Mouse (Mus musculus): ENCODE measurements around the gene Lexm. TPM values are rescaled to one million over a fixed set of nuclear protein-coding genes. Genes with fewer than 3 reads are reported as not detected.

Gene Lexm
- total and polyA plus RNA-seq, 3 experiments = 0.19 to 0.21 TPM; not detected in 1

GRCm38 (mm10) chr4:106614180-106614797 lies 2.8 kb downstream of the Lexm start:
- TF ChIP-seq NELFE (IDR thresholded peaks at IDR 0.05; ENCODE audit: low read depth, low read length) (peak; percentile 57; the same call in 1 of the 2 replicates), ZNF384 (IDR thresholded peaks at IDR 0.05; ENCODE audit: low read depth, low read length) (no peak), HCFC1 (IDR thresholded peaks at IDR 0.05; ENCODE audit: low read depth, low read length) (peak; percentile 26; the same call in 1 of the 2 replicates), MAZ (IDR thresholded peaks at IDR 0.05; ENCODE audit: low read depth, low read length) (0 out of 2 replicates have a peak, but pooled peaks have one; percentile 39), TBP (conservative IDR thresholded peaks at IDR 0.05; ENCODE audit: low read depth, low read length) (0 out of 2 replicates have a peak, but pooled peaks have one; percentile 20), NRF1 (IDR thresholded peaks at IDR 0.05; ENCODE audit: low read depth, low read length) (0 out of 2 replicates have a peak, but pooled peaks have one; percentile 33), IRF4 (IDR thresholded peaks at IDR 0.05; ENCODE audit: low read depth, low read length) (peak; percentile 71), CTCF (conservative IDR thresholded peaks at IDR 0.05 in 1 of 2, IDR thresholded peaks at IDR 0.05 in 1 of 2; ENCODE audit: low read depth in 2 of 2, low read length in 2 of 2) (peak; percentile 92 to 94), SIN3A (IDR thresholded peaks at IDR 0.05; ENCODE audit: low read length) (no peak), MEF2A (IDR thresholded peaks at IDR 0.05; ENCODE audit: borderline replicate concordance, low read depth, low read length) (peak; percentile 37; the same call in 1 of the 2 replicates), USF2 (conservative IDR thresholded peaks at IDR 0.05; ENCODE audit: low read depth, low read length) (no peak), ZC3H11A (IDR thresholded peaks at IDR 0.05; ENCODE audit: low read depth, low read length) (peak; percentile 49), SMC3 (IDR thresholded peaks at IDR 0.05; ENCODE audit: low read depth, low read length) (peak; percentile 84), BHLHE40 (IDR thresholded peaks at IDR 0.05; ENCODE audit: low read depth, low read length) (no peak)
- no peak overlapping the region for H3K4me3 ChIP-seq (replicated peaks in 1 of 3; ENCODE audit: low read depth in 2 of 3, low read length in 2 of 3, poor library complexity in 1 of 3)
- peak overlapping the region; percentile 41; the same call in 1 of the 2 replicates for H3K4me2 ChIP-seq (ENCODE audit: insufficient read depth, low read depth, poor library complexity, severe bottlenecking)

GRCm38 (mm10) chr4:106613560-106613959 lies 3.5 kb downstream of the Lexm start:
- TF ChIP-seq USF2 (conservative IDR thresholded peaks at IDR 0.05; ENCODE audit: low read depth, low read length) = no peak
- no peak for TF ChIP-seq TBP (conservative IDR thresholded peaks at IDR 0.05; ENCODE audit: low read depth, low read length)
- TF ChIP-seq MXI1 (IDR thresholded peaks at IDR 0.05; ENCODE audit: low read depth, low read length) = 0 out of 2 replicates have a peak, but pooled peaks have one; percentile 18
- no peak for TF ChIP-seq MAX (IDR thresholded peaks at IDR 0.05; ENCODE audit: low read length)
- no peak for TF ChIP-seq HCFC1 (IDR thresholded peaks at IDR 0.05; ENCODE audit: low read depth, low read length)
- TF ChIP-seq ETS1 (conservative IDR thresholded peaks at IDR 0.05; ENCODE audit: low read depth, low read length) = peak; percentile 47; the same call in 1 of the 2 replicates
- no peak for TF ChIP-seq ZMIZ1 (IDR thresholded peaks at IDR 0.05; ENCODE audit: low read depth, low read length)
- peak; percentile 98 for TF ChIP-seq MAFK (IDR thresholded peaks at IDR 0.05; ENCODE audit: insufficient replicate concordance, low read length)
- no peak for TF ChIP-seq JUN (IDR thresholded peaks at IDR 0.05; ENCODE audit: insufficient read depth, low read depth, low read length)
- TF ChIP-seq CTCF (conservative IDR thresholded peaks at IDR 0.05 in 1 of 2, IDR thresholded peaks at IDR 0.05 in 1 of 2; ENCODE audit: low read depth in 2 of 2, low read length in 2 of 2) = no peak
- no peak for TF ChIP-seq PAX5 (IDR thresholded peaks at IDR 0.05; ENCODE audit: low read length)
- no peak for TF ChIP-seq ELF1 (IDR thresholded peaks at IDR 0.05; ENCODE audit: low read depth, low read length)
- TF ChIP-seq EP300 (IDR thresholded peaks at IDR 0.05; ENCODE audit: low read length) = no peak
- no peak for TF ChIP-seq UBTF (IDR thresholded peaks at IDR 0.05; ENCODE audit: low read depth, low read length)
- TF ChIP-seq NRF1 (IDR thresholded peaks at IDR 0.05; ENCODE audit: low read depth, low read length) = no peak
- no peak for TF ChIP-seq RCOR1 (conservative IDR thresholded peaks at IDR 0.05; ENCODE audit: low read depth, low read length)
- no peak for TF ChIP-seq CHD2 (IDR thresholded peaks at IDR 0.05; ENCODE audit: low read length)
- TF ChIP-seq POLR2A (IDR thresholded peaks at IDR 0.05; ENCODE audit: low read depth, low read length) = no peak
- no peak for TF ChIP-seq GABPA (IDR thresholded peaks at IDR 0.05; ENCODE audit: insufficient replicate concordance, low read depth, low read length)
- TF ChIP-seq MYC (IDR thresholded peaks at IDR 0.05; ENCODE audit: low read depth, low read length) = no peak
- TF ChIP-seq POLR2AphosphoS2 (IDR thresholded peaks at IDR 0.05; ENCODE audit: low read depth, low read length) = no peak
- Histone ChIP-seq H3K4me3 (replicated peaks in 1 of 3; ENCODE audit: low read depth in 2 of 3, low read length in 2 of 3, poor library complexity in 1 of 3) (no peak overlapping the region), H3K27ac (ENCODE audit: insufficient read depth, low read depth) (no peak overlapping the region), H3K9me3 (replicated peaks; ENCODE audit: low read length) (no peaks in the 10 kb centered on the region), H3K4me2 (ENCODE audit: insufficient read depth, low read depth, poor library complexity, severe bottlenecking) (peak overlapping the region; percentile 41; the same call in 1 of the 2 replicates), H3K9ac (ENCODE audit: insufficient read depth, low read depth) (0 out of 2 replicates have a peak overlapping the region, but pooled peaks have one; percentile 16), H3K36me3 (replicated peaks in 1 of 2; ENCODE audit: control insufficient read depth in 1 of 2, insufficient read depth in 1 of 2, low read length in 1 of 2) (no peaks in the 10 kb centered on the region), H3K79me2 (replicated peaks; ENCODE audit: control insufficient read depth, extremely low read depth, insufficient read depth, poor library complexity, severe bottlenecking) (no peaks in the 10 kb centered on the region), H3K27me3 (replicated peaks) (no peaks in the 10 kb centered on the region), H3K4me1 (ENCODE audit: control insufficient read depth in 1 of 2, insufficient read depth in 2 of 2) (peaks cover 14 to 33% of the 10 kb centered on the region in 2 experiments; a peak in 3 of 4 replicates)
- dilution Hi-C loops (cut with MboI; ENCODE audit: extremely low pct_ligation_motif_present, extremely low pct_unique_long_range_greater_than_20kb, low sequenced_read_pairs) = no loop called here
- in situ Hi-C loops (cut with MboI; ENCODE audit: low pct_ligation_motif_present, low pct_unique_long_range_greater_than_20kb, low sequenced_read_pairs) = no loop called here
- peak; percentile 67 for DNase-seq (ENCODE audit: extremely low read depth)

More at GRCm38 (mm10) chr4:106614180-106614797, 2.8 kb downstream of the Lexm start:
- no peaks in the 10 kb centered on the region for H3K27me3 ChIP-seq (replicated peaks)
- H3K9me3 ChIP-seq (replicated peaks; ENCODE audit: low read length) = no peaks in the 10 kb centered on the region
- no peak overlapping the region for H3K27ac ChIP-seq (ENCODE audit: insufficient read depth, low read depth)
- DNase-seq (ENCODE audit: extremely low read depth) = peak; percentile 85
- peaks cover 14 to 33% of the 10 kb centered on the region in 2 experiments; a peak in 3 of 4 replicates for H3K4me1 ChIP-seq (ENCODE audit: control insufficient read depth in 1 of 2, insufficient read depth in 2 of 2)
- no peaks in the 10 kb centered on the region for H3K79me2 ChIP-seq (replicated peaks; ENCODE audit: control insufficient read depth, extremely low read depth, insufficient read depth, poor library complexity, severe bottlenecking)
- in situ Hi-C loops (cut with MboI; ENCODE audit: low pct_ligation_motif_present, low pct_unique_long_range_greater_than_20kb, low sequenced_read_pairs) = no loop called here
- 0 out of 2 replicates have a peak overlapping the region, but pooled peaks have one; percentile 16 for H3K9ac ChIP-seq (ENCODE audit: insufficient read depth, low read depth)
- no peaks in the 10 kb centered on the region for H3K36me3 ChIP-seq (replicated peaks in 1 of 2; ENCODE audit: control insufficient read depth in 1 of 2, insufficient read depth in 1 of 2, low read length in 1 of 2)
- dilution Hi-C loops (cut with MboI; ENCODE audit: extremely low pct_ligation_motif_present, extremely low pct_unique_long_range_greater_than_20kb, low sequenced_read_pairs) = no loop called here
